Mouse (Mus musculus) brown adipose tissue, adult 24 weeks (tissue): ENCODE data around the gene Camk2d. TPM values are rescaled to one million over a fixed set of nuclear protein-coding genes. Genes with fewer than 3 reads are reported as not detected.

ENCODE experiments used
- H3K27ac ChIP-seq: fragments of 200-500 bp; replicated peaks from 2 replicates; pipeline ENCODE4 v1.5.1; 2012; ENCODE audit warnings: low read depth, mild to moderate bottlenecking, low read length
- H3K4me1 ChIP-seq: fragments of 200-500 bp; 2 replicates; pipeline ENCODE4 v1.6.1; 2012; ENCODE audit warnings: low read length, mixed read lengths; ENCODE audit not compliant: control insufficient read depth, insufficient read depth, insufficient read length
- H3K4me3 ChIP-seq: fragments of 200-500 bp; 2 replicates; pipeline ENCODE4 v1.5.1; 2012; ENCODE audit warnings: low read depth, mild to moderate bottlenecking, low read length, moderate library complexity; ENCODE audit not compliant: insufficient read depth
- polyA plus RNA-seq: library from polyadenylated mRNA; stranded (reverse); fragments of >200 nt; gene quantifications from 2 replicates; pipeline ENCODE4 v1.2.4, GENCODE M21; 2012; ENCODE audit not compliant: missing spikeins, insufficient read depth, insufficient read length

Camk2d gene
- polyA plus RNA-seq, 1 experiment = 52.5 TPM

- no peaks in the 10 kb centered on the region for H3K4me1 ChIP-seq
Observed at GRCm38 (mm10) chr3:126599936-126600335, 3.8 kb downstream of the Camk2d start.

DNA sequence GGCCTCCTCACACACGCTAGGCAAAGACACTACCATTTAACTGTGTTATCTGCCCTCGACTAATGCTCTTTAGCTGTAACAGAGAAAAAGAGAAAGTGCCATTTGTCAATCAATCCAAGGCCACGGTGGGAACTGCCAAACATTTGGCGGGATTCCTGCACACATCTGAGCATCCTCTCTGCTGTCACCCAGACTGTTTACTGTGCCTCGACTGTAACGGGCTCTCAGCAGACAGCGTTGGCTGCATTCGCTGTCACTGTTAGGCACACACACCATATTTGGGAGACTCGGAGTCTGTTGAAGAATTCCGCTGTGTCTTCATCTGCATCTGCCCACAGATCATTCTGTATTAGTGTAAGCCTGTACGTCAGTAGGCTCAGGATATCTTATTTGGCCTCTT lies 6.7 kb downstream of the Camk2d start:
- Histone ChIP-seq H3K4me3 (no peak overlapping the region), H3K27ac (no peak overlapping the region), H3K4me1 (no peaks in the 10 kb centered on the region)

More at GRCm38 (mm10) chr3:126599936-126600335, 3.8 kb downstream of the Camk2d start:
- Histone ChIP-seq H3K27ac (no peak overlapping the region), H3K4me3 (no peak overlapping the region)

GRCm38 (mm10) chr3:126604656-126605434 lies 8.7 kb downstream of the Camk2d start:
- H3K4me1 ChIP-seq = peaks cover 9% of the 10 kb centered on the region; the same call in 1 of the 2 replicates
- H3K27ac ChIP-seq = no peak overlapping the region
- no peak overlapping the region for H3K4me3 ChIP-seq

- Histone ChIP-seq H3K4me3 (no peak overlapping the region), H3K4me1 (peaks cover 31% of the 10 kb centered on the region), H3K27ac (peak overlapping the region; percentile 52; the same call in 1 of the 2 replicates)
Observed at GRCm38 (mm10) chr3:126609310-126609709, 13.2 kb downstream of the Camk2d start.

- peak overlapping the region; percentile 44 for H3K27ac ChIP-seq
- H3K4me3 ChIP-seq = no peak overlapping the region
- peaks cover 37% of the 10 kb centered on the region for H3K4me1 ChIP-seq
Observed at GRCm38 (mm10) chr3:126609795-126610451, 13.8 kb downstream of the Camk2d start.

DNA sequence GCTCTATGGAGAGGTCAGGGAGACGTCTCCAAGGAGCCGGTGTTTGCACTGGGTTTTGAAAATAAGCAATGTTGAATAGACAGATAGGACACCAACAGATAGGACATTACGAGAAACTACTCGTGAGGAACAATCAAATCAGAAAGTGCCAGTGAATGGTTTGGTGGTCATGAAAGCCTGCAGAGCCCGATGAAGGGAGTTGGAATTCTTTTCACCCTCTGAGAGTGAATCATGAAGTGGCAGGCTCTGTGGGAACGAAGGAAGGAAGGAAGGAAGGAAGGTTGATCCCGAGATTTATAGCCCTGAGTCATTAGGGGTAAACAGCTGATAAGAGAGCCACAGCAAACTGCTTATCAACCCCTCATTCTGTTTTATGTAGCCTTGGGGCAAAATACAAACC lies 15.5 kb downstream of the Camk2d start:
- no peak overlapping the region for H3K4me3 ChIP-seq
- peak overlapping the region; percentile 84 for H3K27ac ChIP-seq
- peaks cover 37% of the 10 kb centered on the region for H3K4me1 ChIP-seq

DNA sequence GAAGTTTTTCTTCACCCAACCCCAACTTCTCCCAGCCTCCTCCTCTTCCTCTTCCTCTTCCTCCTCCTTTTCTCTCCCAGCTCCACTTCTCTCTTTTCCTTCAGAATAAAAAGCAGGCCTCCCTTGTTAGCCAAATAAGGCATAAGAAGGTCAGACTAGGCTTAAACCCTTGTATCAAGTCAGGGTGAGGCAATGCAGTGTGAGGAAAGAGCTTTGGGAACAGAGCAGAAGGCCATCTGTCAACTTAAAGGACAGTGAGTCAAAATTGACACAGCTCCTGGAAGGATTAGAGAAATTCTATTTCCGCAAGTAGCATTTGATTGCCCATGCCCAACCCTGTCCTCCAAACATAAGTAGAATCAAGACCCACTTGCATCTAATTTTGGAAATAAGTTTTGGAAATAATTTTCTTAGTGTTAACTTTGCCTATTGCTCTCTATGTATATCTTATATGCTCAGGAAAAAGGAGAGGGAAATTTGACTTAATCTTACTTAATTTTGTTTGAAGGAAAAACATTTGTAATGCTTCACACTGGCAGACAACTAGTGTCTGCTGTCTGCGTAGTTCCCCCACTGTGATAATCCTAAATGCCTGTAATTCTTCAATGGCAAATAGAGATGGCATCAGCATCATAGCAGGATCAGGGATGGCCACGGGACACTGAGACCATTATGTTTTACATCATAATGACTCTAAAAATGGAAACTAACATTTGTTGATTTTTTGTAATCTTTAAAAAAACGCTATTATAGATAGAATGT lies 16.8 kb downstream of the Camk2d start:
- Histone ChIP-seq H3K4me3 (no peak overlapping the region), H3K4me1 (peaks cover 37% of the 10 kb centered on the region), H3K27ac (peak overlapping the region; percentile 65; the same call in 1 of the 2 replicates)

DNA sequence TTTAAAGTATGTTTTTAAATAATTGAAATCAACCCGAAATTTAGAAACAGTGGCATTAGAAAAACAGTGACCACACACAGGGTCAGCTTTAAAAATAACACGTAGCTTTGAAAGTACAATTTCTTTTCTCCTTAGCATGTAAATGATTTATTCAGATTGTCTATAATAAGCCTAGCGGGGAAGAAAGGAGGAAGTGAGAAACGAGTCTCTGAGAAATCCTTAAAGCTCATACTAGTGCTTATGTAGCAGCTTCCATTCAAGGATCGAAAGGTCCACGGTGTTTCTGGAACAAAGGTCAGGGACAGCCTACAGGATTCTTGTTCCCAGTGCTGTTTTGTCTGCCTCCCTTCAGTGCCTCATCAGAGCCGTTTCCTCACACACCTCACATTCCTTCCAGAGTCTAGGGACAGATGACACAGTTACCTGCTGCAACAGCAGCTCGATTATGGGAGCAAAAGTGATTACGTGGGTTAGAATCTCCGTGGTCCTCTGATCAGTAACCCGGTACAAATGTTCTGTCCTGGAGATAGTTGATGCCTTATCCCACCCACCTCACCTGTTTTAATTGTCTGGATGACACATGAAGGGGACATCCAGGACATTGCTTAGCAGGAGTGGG lies 17.5 kb downstream of the Camk2d start:
- H3K4me1 ChIP-seq = peaks cover 37% of the 10 kb centered on the region
- no peak overlapping the region for H3K4me3 ChIP-seq
- no peak overlapping the region for H3K27ac ChIP-seq

GRCm38 (mm10) chr3:126615306-126615705 lies 19.2 kb downstream of the Camk2d start:
- Histone ChIP-seq H3K27ac (peak overlapping the region; percentile 25; the same call in 1 of the 2 replicates), H3K4me3 (no peak overlapping the region; the same call in 1 of the 2 replicates), H3K4me1 (peaks cover 23% of the 10 kb centered on the region)

- peaks cover 12% of the 10 kb centered on the region; the same call in 1 of the 2 replicates for H3K4me1 ChIP-seq
- H3K27ac ChIP-seq = no peak overlapping the region
- no peak overlapping the region for H3K4me3 ChIP-seq
Observed at GRCm38 (mm10) chr3:126620152-126620551, 24.1 kb downstream of the Camk2d start.

GRCm38 (mm10) chr3:126622509-126622908 lies 26.4 kb downstream of the Camk2d start:
- no peak overlapping the region for H3K27ac ChIP-seq
- H3K4me1 ChIP-seq = peaks cover 12% of the 10 kb centered on the region; the same call in 1 of the 2 replicates
- no peak overlapping the region for H3K4me3 ChIP-seq

DNA sequence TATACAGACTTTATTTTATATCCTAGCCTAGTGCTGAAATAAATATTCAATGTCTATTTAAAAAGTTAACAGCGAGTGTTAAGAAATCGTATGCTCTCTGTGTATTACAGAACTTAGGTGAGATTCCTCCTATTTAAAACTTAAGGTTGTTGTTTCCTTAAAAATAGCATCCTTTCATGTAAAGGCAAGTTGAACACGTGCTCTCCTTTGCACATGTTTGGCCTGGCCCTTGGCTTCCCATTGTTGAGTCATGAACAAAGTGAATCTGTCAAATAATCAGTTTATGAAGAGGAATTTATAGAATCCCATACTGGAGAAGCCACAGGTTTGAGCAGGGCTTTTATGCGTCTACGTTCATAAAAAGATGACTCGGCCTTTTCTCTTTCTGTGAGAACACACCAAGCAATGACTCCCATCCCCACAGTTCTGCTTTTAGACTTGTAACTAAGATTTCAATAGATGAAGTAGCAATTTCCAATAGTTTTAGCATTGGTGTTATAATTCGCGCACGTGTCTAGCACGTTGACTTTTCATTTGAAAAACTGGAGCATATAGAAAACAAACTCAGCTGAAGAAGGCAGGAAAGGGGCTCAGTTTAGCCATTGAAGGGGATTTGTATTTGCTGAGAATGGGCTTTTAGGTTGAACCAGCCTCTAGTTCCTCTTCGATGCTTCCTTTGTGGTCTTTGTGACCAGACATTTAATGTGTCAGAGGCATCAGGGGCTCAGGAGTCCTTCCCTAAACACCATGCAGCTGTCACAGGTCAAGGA lies 29.1 kb downstream of the Camk2d start:
- Histone ChIP-seq H3K4me1 (peaks cover 17% of the 10 kb centered on the region), H3K4me3 (no peak overlapping the region), H3K27ac (no peak overlapping the region)

DNA sequence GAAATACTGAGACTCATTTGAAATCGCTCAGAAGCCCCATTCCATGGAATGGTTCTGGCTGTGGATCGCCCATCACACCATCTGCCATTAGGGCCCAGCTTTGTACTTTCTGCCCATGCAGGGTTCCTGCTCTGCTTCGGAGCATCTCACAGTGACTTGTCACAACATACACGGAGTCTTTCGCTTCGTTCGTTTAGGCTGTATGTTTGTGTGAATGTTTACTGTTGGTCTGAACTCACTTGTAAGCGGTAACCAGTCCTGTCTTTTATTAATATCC lies 29.6 kb downstream of the Camk2d start:
- no peak overlapping the region for H3K4me3 ChIP-seq
- no peak overlapping the region for H3K27ac ChIP-seq
- peaks cover 17% of the 10 kb centered on the region for H3K4me1 ChIP-seq

DNA sequence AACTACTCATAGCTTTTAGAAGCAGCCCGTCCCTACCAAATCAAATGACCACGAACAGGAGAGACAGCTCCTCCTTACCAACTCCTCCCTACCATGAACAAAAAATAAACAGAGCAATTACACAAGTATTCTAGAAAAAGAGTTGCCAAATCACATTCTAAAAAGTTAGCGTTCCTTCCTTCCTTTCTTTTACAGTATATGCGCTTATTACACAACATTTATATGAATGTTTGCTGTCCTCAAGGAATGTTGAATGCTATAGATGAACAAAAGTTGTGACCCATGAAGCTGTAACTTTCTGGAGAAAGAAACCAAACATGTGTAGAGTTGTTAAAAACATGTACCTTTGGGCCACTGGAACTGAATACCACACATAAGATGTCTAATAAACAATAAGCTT lies 31.9 kb downstream of the Camk2d start:
- Histone ChIP-seq H3K4me1 (peaks cover 9% of the 10 kb centered on the region), H3K4me3 (no peak overlapping the region), H3K27ac (no peak overlapping the region)
